Mouse (Mus musculus) lung, postnatal 0 days (tissue): ENCODE measurements around the gene Itk. TPM values are rescaled to one million over a fixed set of nuclear protein-coding genes. Genes with fewer than 3 reads are reported as not detected.

ENCODE experiments used
- ATAC-seq: fragments of 200-750 bp; cut with Nextera tagmentation; 2 replicates; pipeline ENCODE4 v1.8.0; 2017; ENCODE audit warnings: moderate library complexity
- DNase-seq: peaks from one replicate; pipeline ENCODE4 v3.0.0-alpha.2; 2016; ENCODE audit warnings: low spot score
- H3K27ac ChIP-seq: fragments of 300-500 bp; sonication (generic); 2 replicates; pipeline ENCODE4 v1.5.1; 2014; ENCODE audit warnings: antibody characterized with exemption, mild to moderate bottlenecking, low read length, mixed read lengths
- H3K27me3 ChIP-seq: fragments of 300-500 bp; sonication (generic); replicated peaks from 2 replicates; pipeline ENCODE4 v1.6.1; 2014; ENCODE audit warnings: low read length, mixed read lengths; ENCODE audit not compliant: insufficient read depth
- H3K36me3 ChIP-seq: fragments of 300-500 bp; sonication (generic); 2 replicates; pipeline ENCODE4 v1.6.1; 2014; ENCODE audit warnings: low read length, mixed read lengths; ENCODE audit not compliant: insufficient read depth
- H3K4me1 ChIP-seq: fragments of 300-500 bp; sonication (generic); 2 replicates; pipeline ENCODE4 v1.6.1; 2014; ENCODE audit warnings: antibody characterized with exemption, low read depth, low read length, mixed read lengths; ENCODE audit not compliant: insufficient read depth
- H3K4me2 ChIP-seq: fragments of 300-500 bp; sonication (generic); replicated peaks from 2 replicates; pipeline ENCODE4 v1.6.1; 2014; ENCODE audit warnings: low read depth, mild to moderate bottlenecking, low read length, moderate library complexity, mixed read lengths
- H3K4me3 ChIP-seq: fragments of 300-500 bp; sonication (generic); 2 replicates; pipeline ENCODE4 v1.5.1; 2014; ENCODE audit warnings: low read depth, low read length
- H3K9ac ChIP-seq: fragments of 300-500 bp; sonication (generic); replicated peaks from 2 replicates; pipeline ENCODE4 v1.6.1; 2014; ENCODE audit warnings: low read depth, mild to moderate bottlenecking
- H3K9me3 ChIP-seq: fragments of 300-500 bp; sonication (generic); 2 replicates; pipeline ENCODE4 v1.6.1; 2016; ENCODE audit warnings: low read length, mixed read lengths
- CTCF ChIP-seq: IDR thresholded peaks from 2 replicates; pipeline ENCODE4 v1.5.1; 2016; ENCODE audit warnings: antibody characterized with exemption, mild to moderate bottlenecking
- EP300 ChIP-seq: IDR thresholded peaks from 2 replicates; pipeline ENCODE4 v1.6.1; 2016; ENCODE audit warnings: antibody characterized with exemption, mild to moderate bottlenecking, control low read depth
- WGBS: fragments of 180-500 bp; shearing (Covaris S2); extraction: QIAGEN DNeasy Blood & Tissue Kit; methylation state at CpG from one replicate; pipeline ENCODE4 v1.1.7; 2014; 5-methylcytosine and 5-hydroxymethylcytosine counted together
- polyA plus RNA-seq: library from polyadenylated mRNA; unstranded; fragments of >200 nt; fragmentation: Nextera tagmentation; extraction: Ambion mirVana; gene quantifications from 2 replicates; pipeline ENCODE4 v1.2.1, GENCODE M21; 2015

The Itk gene
- polyA plus RNA-seq, 1 experiment from 2014 or later, result 0.13 TPM

DNA sequence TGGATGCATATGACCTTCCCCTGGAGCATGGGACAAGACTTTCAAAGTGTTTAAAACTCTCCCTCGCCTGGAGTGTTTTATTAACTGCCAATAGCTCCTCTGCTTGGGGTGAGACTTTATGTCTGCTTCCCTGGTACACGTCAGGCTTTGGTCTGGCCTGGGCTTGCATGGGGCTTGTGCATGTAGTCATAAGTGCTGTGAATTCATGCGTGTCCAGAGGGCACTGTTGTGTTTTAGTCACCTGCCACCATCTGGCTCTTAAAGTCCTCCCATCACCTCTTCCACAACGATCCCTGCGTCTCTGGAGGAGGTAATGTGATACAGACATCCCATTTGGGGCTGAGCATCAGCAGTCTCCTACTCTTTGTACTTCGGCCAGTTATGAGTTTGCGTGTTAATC lies 67.8 kb downstream of the Itk start:
- WGBS, result 63% methylated on average over 7 of the region's 7 CpGs
- H3K4me1 ChIP-seq, result no peaks in the 10 kb centered on the region

GRCm38 (mm10) chr11:46314534-46314933 lies 74.8 kb downstream of the Itk start:
- peak; percentile 87 for DNase-seq
- Histone ChIP-seq H3K9me3 (no peaks in the 10 kb centered on the region), H3K4me2 (no peak overlapping the region), H3K4me1 (0 out of 2 replicates have a peak, but pooled peaks cover 7% of the 10 kb centered on the region), H3K27ac (no peak overlapping the region), H3K9ac (no peak overlapping the region), H3K27me3 (no peaks in the 10 kb centered on the region), H3K4me3 (no peak overlapping the region), H3K36me3 (no peaks in the 10 kb centered on the region)
- ATAC-seq, result peak; percentile 69
- WGBS, result 18% methylated on average over 7 of the region's 7 CpGs
- peak; percentile 50; the same call in 1 of the 2 replicates for TF ChIP-seq EP300
- TF ChIP-seq CTCF, result no peak

More for the DNA sequence above, 67.8 kb downstream of the Itk start:
- Histone ChIP-seq H3K27me3 (no peaks in the 10 kb centered on the region), H3K9me3 (no peaks in the 10 kb centered on the region), H3K4me2 (no peak overlapping the region), H3K27ac (no peak overlapping the region), H3K36me3 (no peaks in the 10 kb centered on the region), H3K4me3 (no peak overlapping the region), H3K9ac (no peak overlapping the region)
- DNase-seq (no peak), ATAC-seq (no peak)
- TF ChIP-seq EP300 (no peak), CTCF (no peak)

- Histone ChIP-seq H3K27ac (no peak overlapping the region), H3K4me3 (no peak overlapping the region), H3K27me3 (no peaks in the 10 kb centered on the region), H3K36me3 (no peaks in the 10 kb centered on the region), H3K4me1 (0 out of 2 replicates have a peak, but pooled peaks cover 7% of the 10 kb centered on the region), H3K9me3 (no peaks in the 10 kb centered on the region), H3K4me2 (no peak overlapping the region), H3K9ac (no peak overlapping the region)
- WGBS, result 62% methylated on average over 6 of the region's 6 CpGs
- ATAC-seq (no peak), DNase-seq (peak; percentile 16)
- no peak for TF ChIP-seq CTCF
- TF ChIP-seq EP300, result no peak
Observed at GRCm38 (mm10) chr11:46313851-46314250, 75.5 kb downstream of the Itk start.

DNA sequence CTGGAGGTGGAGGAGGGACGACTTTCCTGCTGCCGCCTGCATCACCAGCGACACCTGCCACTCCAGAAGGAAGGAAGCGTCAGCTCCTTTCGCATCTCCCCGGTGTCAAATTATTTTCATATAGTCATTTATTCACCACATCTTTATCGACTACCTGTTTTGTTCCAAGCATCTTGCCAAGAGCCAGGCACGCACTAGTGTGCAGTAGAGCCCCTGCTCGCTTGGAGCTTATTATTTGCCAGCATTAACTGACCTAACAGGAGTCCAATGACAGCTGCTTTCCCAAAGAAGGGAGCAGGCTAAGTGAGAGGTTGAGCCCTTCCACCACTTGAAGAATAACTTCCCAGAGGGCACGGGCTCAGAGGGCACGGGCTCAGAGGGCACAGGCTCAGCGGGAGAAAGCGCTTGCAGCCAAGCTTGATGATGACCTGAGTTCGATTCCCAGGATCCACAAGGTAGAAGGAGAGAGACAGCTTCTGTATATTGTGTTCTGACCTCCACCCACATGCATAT lies 76.7 kb downstream of the Itk start, which contains the start of gene Cyfip2:
Gene Cyfip2 (minus strand): TSS at position 337 of the 513 bp plus-strand sequence.
- Histone ChIP-seq H3K27me3 (no peaks in the 10 kb centered on the region), H3K4me3 (peak within 1 kb of the TSS; percentile 53), H3K4me2 (peak within 1 kb of the TSS; percentile 97), H3K36me3 (no peaks in the 10 kb centered on the region), H3K27ac (no peak within 1 kb of the TSS; the same call in 1 of the 2 replicates), H3K4me1 (0 out of 2 replicates have a peak, but pooled peaks cover 7% of the 10 kb centered on the region), H3K9me3 (no peaks in the 10 kb centered on the region), H3K9ac (peak within 1 kb of the TSS; percentile 39; the same call in 1 of the 2 replicates)
- 5% methylated on average over 14 of the region's 14 CpGs for WGBS
- DNase-seq (no peak), ATAC-seq (no peak)
- no peak for TF ChIP-seq CTCF
- TF ChIP-seq EP300, result no peak

DNA sequence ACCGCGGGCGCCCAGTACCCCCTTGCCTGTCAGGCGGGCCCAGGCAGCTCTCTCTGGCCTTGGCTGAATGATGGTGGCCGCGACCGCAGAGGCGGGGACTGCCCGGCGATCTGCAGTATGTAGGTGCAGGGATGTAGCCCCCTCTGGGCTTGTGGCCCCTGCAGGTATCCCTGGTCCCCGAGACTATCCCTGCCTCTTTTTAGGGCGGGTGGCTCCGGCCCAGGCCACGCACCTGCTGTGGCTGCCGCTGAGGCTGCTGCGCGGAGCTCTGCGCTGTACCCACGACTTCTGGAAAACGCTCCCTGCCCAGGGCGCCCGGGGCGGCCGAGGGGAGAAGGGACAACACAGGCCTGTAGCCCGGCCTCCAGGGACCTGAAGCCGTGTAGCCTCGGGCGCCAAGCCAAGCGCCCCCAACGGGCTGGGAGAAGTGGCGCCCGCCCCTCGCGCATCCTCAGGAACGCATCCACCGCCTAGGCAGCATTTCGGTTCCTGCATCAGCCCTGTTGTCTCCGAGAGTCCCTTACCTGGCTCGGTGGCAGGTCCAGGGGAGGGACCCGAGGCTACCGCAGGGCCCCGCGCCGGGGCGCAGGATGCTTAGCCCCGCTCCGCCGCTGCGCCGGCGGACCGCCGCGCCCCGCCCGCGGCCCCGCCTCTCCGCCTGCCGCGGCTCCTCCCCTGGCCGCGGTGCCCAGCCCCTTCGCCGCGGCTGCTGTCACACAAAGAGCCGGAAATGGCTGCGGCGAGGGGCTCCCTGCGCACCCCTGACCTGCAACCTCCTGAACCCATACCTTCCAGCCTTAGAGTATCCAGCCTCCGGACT lies 77.4 kb downstream of the Itk start:
- H3K36me3 ChIP-seq, result no peaks in the 10 kb centered on the region
- H3K4me1 ChIP-seq, result 0 out of 2 replicates have a peak, but pooled peaks cover 7% of the 10 kb centered on the region
- 2% methylated on average over 45 of the region's 71 CpGs for WGBS
- TF ChIP-seq CTCF, result no peak
- TF ChIP-seq EP300, result no peak
- DNase-seq (peak; percentile 56), ATAC-seq (peak; percentile 77)
- H3K27ac ChIP-seq, result no peak overlapping the region; the same call in 1 of the 2 replicates
- H3K9ac ChIP-seq, result peak overlapping the region; percentile 39; the same call in 1 of the 2 replicates
- H3K4me2 ChIP-seq, result peak overlapping the region; percentile 97
- H3K4me3 ChIP-seq, result peak overlapping the region; percentile 53
- H3K27me3 ChIP-seq, result no peaks in the 10 kb centered on the region
- H3K9me3 ChIP-seq, result no peaks in the 10 kb centered on the region

GRCm38 (mm10) chr11:46311181-46311702 lies 78.1 kb downstream of the Itk start:
- no peak for DNase-seq
- H3K27me3 ChIP-seq, result no peaks in the 10 kb centered on the region
- H3K36me3 ChIP-seq, result no peaks in the 10 kb centered on the region
- peak overlapping the region; percentile 39; the same call in 1 of the 2 replicates for H3K9ac ChIP-seq
- H3K4me1 ChIP-seq, result 0 out of 2 replicates have a peak, but pooled peaks cover 7% of the 10 kb centered on the region
- H3K4me2 ChIP-seq, result peak overlapping the region; percentile 97
- ATAC-seq, result no peak
- TF ChIP-seq CTCF (no peak), EP300 (no peak)
- H3K9me3 ChIP-seq, result no peaks in the 10 kb centered on the region
- H3K4me3 ChIP-seq, result peak overlapping the region; percentile 53
- WGBS, result 9% methylated on average over 14 of the region's 14 CpGs
- H3K27ac ChIP-seq, result no peak overlapping the region
